Mouse (Mus musculus) brain, embryonic 14.5 days (tissue): Measurements from ENCODE around the gene Mum1. TPM values are rescaled to one million over a fixed set of nuclear protein-coding genes. Genes with fewer than 3 reads are reported as not detected.
"Not testable (repeated sequence)": the region's sequence is repeated elsewhere in the genome, so short reads cannot be mapped to it uniquely, and the experiment has no call there.

Source experiments
- DNase-seq: peaks from one replicate; pipeline ENCODE4 v3.0.0-alpha.2; 2011; ENCODE audit warnings: low read depth
- CTCF ChIP-seq: fragments of 200-500 bp; IDR thresholded peaks from 2 replicates; pipeline ENCODE4 v1.5.1; 2012; ENCODE audit warnings: inconsistent platforms, mild to moderate bottlenecking, moderate library complexity, borderline replicate concordance; ENCODE audit not compliant: insufficient read depth, insufficient read length; ENCODE audit errors: extremely low read depth
- POLR2A ChIP-seq: fragments of 200-500 bp; IDR thresholded peaks from 2 replicates; pipeline ENCODE4 v1.6.1; 2012; ENCODE audit warnings: mild to moderate bottlenecking, inconsistent platforms, borderline replicate concordance; ENCODE audit not compliant: poor library complexity, insufficient read depth, insufficient read length, severe bottlenecking; ENCODE audit errors: extremely low read depth
- polyA plus RNA-seq: library from polyadenylated mRNA; depleted of rRNA; stranded (reverse); fragments of >200 nt; gene quantifications from 2 replicates; pipeline ENCODE4 v1.2.3, GENCODE M21; 2012

The Mum1 gene
- polyA plus RNA-seq, 1 experiment = 59.1 TPM

DNA sequence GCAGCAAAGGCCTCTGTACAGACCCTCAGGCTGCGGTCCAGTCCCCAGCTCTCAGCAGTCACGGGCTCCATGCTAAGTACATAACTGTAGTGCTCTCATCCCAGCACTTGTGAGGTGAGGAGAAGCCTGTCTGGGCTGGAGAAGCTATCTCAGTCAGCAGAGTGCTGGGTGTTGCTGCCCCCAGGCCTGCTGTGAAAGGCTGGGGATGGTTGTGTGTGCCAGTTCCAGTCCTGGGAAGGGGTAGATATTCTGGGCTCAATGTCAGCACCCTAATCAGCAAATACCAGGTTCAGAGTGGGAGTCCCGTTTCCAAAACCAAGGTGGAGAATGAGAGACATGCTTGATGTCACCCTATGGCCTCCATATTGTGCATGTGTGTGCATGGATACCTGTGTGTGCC lies 16.4 kb downstream of the Mum1 start:
- no peak for DNase-seq
- no peak for TF ChIP-seq CTCF
- no peak for TF ChIP-seq POLR2A

GRCm38 (mm10) chr10:80244791-80245399 lies 18.7 kb downstream of the Mum1 start:
- DNase-seq = peak; percentile 88
- TF ChIP-seq CTCF = peak; percentile 28; the same call in 1 of the 2 replicates
- no peak for TF ChIP-seq POLR2A

- DNase-seq = peak; percentile 93
- TF ChIP-seq POLR2A = no peak
- peak; percentile 85; the same call in 1 of the 2 replicates for TF ChIP-seq CTCF
These were observed 19.4 kb downstream of the Mum1 start for GRCm38 (mm10) chr10:80245600-80245999.

DNA sequence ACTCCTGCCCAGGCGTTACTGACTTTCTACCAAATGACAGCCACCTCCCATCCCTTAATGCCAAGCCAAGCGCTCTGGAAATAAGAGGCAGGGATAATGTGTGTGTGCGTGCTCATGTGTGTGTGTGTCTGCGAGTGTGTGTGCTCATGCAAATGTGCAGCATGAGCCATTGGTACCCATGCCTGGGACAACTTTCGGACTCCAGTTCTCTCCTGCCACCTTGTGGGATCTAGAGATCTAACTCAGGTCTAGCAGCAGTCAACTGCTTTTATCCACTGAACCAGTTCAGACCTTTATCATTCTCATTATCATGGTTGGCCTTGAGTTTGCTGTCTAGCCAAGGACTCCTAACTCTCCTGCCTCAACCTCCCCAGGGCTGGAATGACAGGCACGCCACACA lies 21.6 kb downstream of the Mum1 start:
- TF ChIP-seq CTCF (peak; percentile 37; the same call in 1 of the 2 replicates), POLR2A (no peak)
- DNase-seq = peak; percentile 77

DNA sequence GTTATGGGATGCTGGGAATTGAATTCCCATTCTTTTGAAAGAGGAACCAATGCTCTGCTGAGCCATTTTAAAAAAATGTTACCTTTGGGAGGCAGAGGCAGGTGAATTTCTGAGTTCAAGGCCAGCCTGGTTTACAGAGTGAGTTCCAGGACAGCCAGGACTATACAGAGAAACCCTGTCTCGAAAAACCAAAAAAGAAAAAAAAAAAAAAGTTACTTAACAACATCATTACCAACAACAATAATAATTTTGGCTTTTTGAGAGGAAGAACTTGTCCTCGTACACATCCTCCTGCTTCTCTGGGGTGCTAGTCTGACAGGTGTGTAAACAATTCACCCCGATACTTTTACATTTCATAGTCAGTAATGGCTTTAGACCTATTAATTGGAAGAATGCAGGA lies 22.2 kb downstream of the Mum1 start:
- DNase-seq = not testable (repeated sequence)

- peak; percentile 63; the same call in 1 of the 2 replicates for TF ChIP-seq POLR2A
- TF ChIP-seq CTCF = no peak
- peak; percentile 97 for DNase-seq
These were observed 22.9 kb downstream of the Mum1 start, which contains the start of gene Ndufs7 for GRCm38 (mm10) chr10:80248971-80249640. TSS of gene Ndufs7 (plus strand) at chr10:80249121.

GRCm38 (mm10) chr10:80250059-80250458 lies 23.8 kb downstream of the Mum1 start:
- no peak for TF ChIP-seq POLR2A
- no peak for TF ChIP-seq CTCF

GRCm38 (mm10) chr10:80250573-80250972 lies 24.3 kb downstream of the Mum1 start:
- no peak for DNase-seq
- TF ChIP-seq POLR2A = no peak
- no peak for TF ChIP-seq CTCF

More at GRCm38 (mm10) chr10:80250059-80250458, 23.8 kb downstream of the Mum1 start:
- DNase-seq = no peak

DNA sequence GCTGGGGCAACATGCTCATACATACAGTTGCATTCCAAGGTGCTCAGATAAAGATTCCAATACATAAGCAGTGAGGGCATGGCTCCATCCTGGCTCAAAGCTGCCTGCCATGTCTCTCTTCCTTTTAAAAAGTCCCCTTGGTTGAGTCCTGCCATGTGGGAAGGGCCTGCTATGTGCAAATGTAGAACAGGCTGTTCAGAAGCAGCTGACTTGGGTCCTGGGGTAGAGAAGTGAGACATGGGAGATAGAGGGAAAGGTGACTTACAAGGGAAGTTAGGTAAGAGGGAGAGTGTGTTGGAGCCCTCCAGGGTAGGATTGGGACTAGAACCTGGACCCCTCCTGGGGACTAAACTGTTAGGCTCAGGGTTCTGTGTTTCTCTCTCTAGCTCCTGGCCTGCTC lies 25.8 kb downstream of the Mum1 start:
- TF ChIP-seq CTCF (no peak), POLR2A (no peak)
- DNase-seq = no peak

DNA sequence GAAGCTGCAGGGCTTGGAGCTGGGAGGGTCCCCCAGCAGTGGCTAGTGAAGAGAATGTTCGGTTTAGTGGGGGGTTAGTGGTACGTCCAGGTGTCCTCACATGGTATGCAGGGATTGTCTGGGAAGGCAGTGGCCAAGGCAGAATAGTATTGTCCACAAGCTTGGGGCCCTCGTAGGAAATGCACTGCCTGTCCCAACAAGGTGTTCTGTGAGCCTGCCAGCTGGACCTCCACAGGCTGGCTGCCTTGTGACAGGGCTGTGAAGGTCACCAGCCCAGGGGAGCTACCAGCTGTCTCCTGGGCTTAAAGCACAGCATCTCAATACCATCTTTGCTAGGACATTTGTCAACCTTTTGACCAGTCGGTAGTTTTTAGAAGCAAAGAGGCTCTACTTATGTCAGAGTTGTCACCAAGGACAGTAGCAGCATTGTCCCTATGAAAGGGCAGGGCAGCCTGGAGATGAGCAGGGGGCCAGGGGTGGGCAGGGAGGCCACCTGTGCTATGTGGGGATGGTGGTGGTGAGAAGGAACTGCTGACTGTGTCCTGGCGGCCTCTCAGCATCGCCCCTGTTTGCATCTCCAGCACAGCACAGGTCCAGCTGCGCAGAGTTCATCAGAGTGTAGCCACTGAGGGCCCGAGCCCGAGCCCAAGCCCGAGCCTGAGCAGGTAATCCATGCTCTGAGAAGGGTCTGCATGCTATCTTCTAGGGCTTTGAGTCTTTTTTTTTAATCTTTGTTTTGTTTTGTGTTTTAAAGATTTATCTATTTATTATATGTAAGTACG lies 26.4 kb downstream of the Mum1 start:
- TF ChIP-seq CTCF (no peak), POLR2A (no peak)

GRCm38 (mm10) chr10:80253551-80253950 lies 27.3 kb downstream of the Mum1 start:
- no peak for DNase-seq
- TF ChIP-seq POLR2A (no peak), CTCF (no peak)

More for the DNA sequence above, 26.4 kb downstream of the Mum1 start:
- DNase-seq = no peak
